Mouse (Mus musculus): ENCODE data around the gene Golga5.

- TF ChIP-seq POLR2A (IDR thresholded peaks at IDR 0.05; ENCODE audit: control insufficient read depth in 1 of 2, insufficient read depth in 1 of 2, low read depth in 1 of 2, low read length in 2 of 2, poor library complexity in 1 of 2) (no peak), CHD2 (IDR thresholded peaks at IDR 0.05; ENCODE audit: low read length) (no peak), ZC3H11A (IDR thresholded peaks at IDR 0.05; ENCODE audit: low read depth, low read length) (no peak), CTCF (IDR thresholded peaks at IDR 0.05 in 2 of 3, conservative IDR thresholded peaks at IDR 0.05 in 1 of 3; ENCODE audit: control insufficient read depth in 1 of 3, insufficient read depth in 1 of 3, low read depth in 2 of 3, low read length in 3 of 3, poor library complexity in 1 of 3, severe bottlenecking in 1 of 3) (no peak), EP300 (IDR thresholded peaks at IDR 0.05; ENCODE audit: low read depth in 1 of 2, low read length in 2 of 2) (no peak), RAD21 (IDR thresholded peaks at IDR 0.05; ENCODE audit: low read depth, low read length) (no peak), POLR2AphosphoS2 (IDR thresholded peaks at IDR 0.05; ENCODE audit: low read length) (no peak), USF1 (IDR thresholded peaks at IDR 0.05; ENCODE audit: low read depth, low read length) (no peak), ELF1 (IDR thresholded peaks at IDR 0.05; ENCODE audit: low read depth, low read length) (no peak), SMC3 (IDR thresholded peaks at IDR 0.05; ENCODE audit: low read depth, low read length) (no peak), ETS1 (IDR thresholded peaks at IDR 0.05; ENCODE audit: low read depth, low read length) (no peak), TAL1 (IDR thresholded peaks at IDR 0.05; ENCODE audit: low read length) (no peak)
Measured at GRCm38 (mm10) chr12:102424456-102424855, 44.5 kb upstream of the Golga5 start.
